Mouse (Mus musculus) brain, embryonic 14.5 days (tissue): Measurements from ENCODE around the gene Itsn2.

ENCODE experiments used
- CTCF ChIP-seq: fragments of 200-500 bp; IDR thresholded peaks from 2 replicates; pipeline ENCODE4 v1.5.1; 2012; ENCODE audit warnings: inconsistent platforms, mild to moderate bottlenecking, moderate library complexity, borderline replicate concordance; ENCODE audit not compliant: insufficient read depth, insufficient read length; ENCODE audit errors: extremely low read depth
- POLR2A ChIP-seq: fragments of 200-500 bp; IDR thresholded peaks from 2 replicates; pipeline ENCODE4 v1.6.1; 2012; ENCODE audit warnings: mild to moderate bottlenecking, inconsistent platforms, borderline replicate concordance; ENCODE audit not compliant: poor library complexity, insufficient read depth, insufficient read length, severe bottlenecking; ENCODE audit errors: extremely low read depth

GRCm38 (mm10) chr12:4592025-4592424 lies 413 bp upstream of the Itsn2 start:
- TF ChIP-seq POLR2A (no peak), CTCF (no peak)
